Mouse (Mus musculus) forebrain, postnatal 0 days (tissue): ENCODE measurements around the gene Srsf2. TPM values are rescaled to one million over a fixed set of nuclear protein-coding genes. Genes with fewer than 3 reads are reported as not detected.

Experiments used
- ATAC-seq: fragments of 200-750 bp; cut with Nextera tagmentation; 2 replicates; pipeline ENCODE4 v1.8.0; 2017; ENCODE audit warnings: mild to moderate bottlenecking, moderate library complexity
- DNase-seq: peaks from one replicate; pipeline ENCODE4 v3.0.0-alpha.2; 2015
- H3K27ac ChIP-seq: fragments of 300-500 bp; sonication (generic); 2 replicates; pipeline ENCODE4 v1.5.1; 2014; ENCODE audit warnings: low read depth, mild to moderate bottlenecking, antibody characterized with exemption, low read length, moderate library complexity, mixed read lengths
- H3K27me3 ChIP-seq: fragments of 300-500 bp; sonication (generic); 2 replicates; pipeline ENCODE4 v1.6.1; 2014; ENCODE audit warnings: mild to moderate bottlenecking, low read length, mixed read lengths; ENCODE audit not compliant: insufficient read depth
- H3K36me3 ChIP-seq: fragments of 300-500 bp; sonication (generic); 2 replicates; pipeline ENCODE4 v1.6.1; 2014; ENCODE audit warnings: mild to moderate bottlenecking, moderate library complexity; ENCODE audit not compliant: insufficient read depth
- H3K4me1 ChIP-seq: fragments of 300-500 bp; sonication (generic); 2 replicates; pipeline ENCODE4 v1.6.1; 2014; ENCODE audit warnings: antibody characterized with exemption; ENCODE audit not compliant: insufficient read depth
- H3K4me2 ChIP-seq: fragments of 300-500 bp; sonication (generic); 2 replicates; pipeline ENCODE4 v1.6.1; 2014; ENCODE audit warnings: low read depth, mild to moderate bottlenecking, moderate library complexity
- H3K4me3 ChIP-seq: fragments of 300-500 bp; sonication (generic); 2 replicates; pipeline ENCODE4 v1.5.1; 2014; ENCODE audit warnings: low read depth, low read length, mixed read lengths
- H3K9ac ChIP-seq: fragments of 300-500 bp; sonication (generic); 2 replicates; pipeline ENCODE4 v1.6.1; 2014; ENCODE audit warnings: mild to moderate bottlenecking
- H3K9me3 ChIP-seq: fragments of 300-500 bp; sonication (generic); 2 replicates; pipeline ENCODE4 v1.6.1; 2016; ENCODE audit warnings: low read length
- CTCF ChIP-seq: sonication (generic); IDR thresholded peaks from 2 replicates; pipeline ENCODE4 v1.5.1; 2016; ENCODE audit warnings: antibody characterized with exemption, control low read depth, low read depth
- WGBS: fragments of 180-500 bp; shearing (Covaris S2); extraction: QIAGEN DNeasy Blood & Tissue Kit; methylation state at CpG from one replicate; pipeline ENCODE4 v1.1.7; 2014; 5-methylcytosine and 5-hydroxymethylcytosine counted together
- polyA plus RNA-seq: library from polyadenylated mRNA; unstranded; fragments of >200 nt; fragmentation: Nextera tagmentation; extraction: Ambion mirVana; gene quantifications from 2 replicates; pipeline ENCODE4 v1.2.1, GENCODE M21; 2015
- total RNA-seq: library from RNA; depleted of rRNA; stranded (reverse); fragments of >200 nt; gene quantifications from 2 replicates; pipeline ENCODE4 v1.2.3, GENCODE M21; 2014

Srsf2 gene
- total and polyA plus RNA-seq, 2 experiments from 2014 or later, result 262 to 477 TPM

DNA sequence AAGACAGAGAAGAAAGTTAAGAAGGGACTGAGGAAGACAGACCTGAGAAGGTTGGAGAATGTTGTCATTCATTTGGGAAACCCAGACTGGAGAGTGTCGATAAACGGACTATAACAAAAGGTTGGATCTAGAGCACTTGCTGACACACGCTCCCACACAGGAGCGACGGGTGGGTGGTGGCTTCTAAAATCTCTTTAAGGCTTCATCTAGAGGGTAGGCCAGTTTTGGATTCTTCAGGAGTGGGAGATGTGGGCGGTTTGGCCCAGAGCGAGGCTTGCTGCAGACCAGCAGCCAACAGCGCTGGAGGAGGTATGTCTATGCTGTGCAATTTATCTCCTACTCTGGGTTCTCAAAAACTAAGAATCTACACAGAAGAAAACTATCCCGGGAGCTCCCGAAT lies 30.3 kb downstream of the Srsf2 start:
- Histone ChIP-seq H3K36me3 (no peaks in the 10 kb centered on the region), H3K4me1 (peaks cover 2% of the 10 kb centered on the region; the same call in 1 of the 2 replicates), H3K9me3 (no peaks in the 10 kb centered on the region), H3K4me2 (no peak overlapping the region), H3K9ac (no peak overlapping the region), H3K27ac (no peak overlapping the region), H3K27me3 (no peaks in the 10 kb centered on the region), H3K4me3 (no peak overlapping the region)
- 89% methylated on average over 10 of the region's 10 CpGs for WGBS
- DNase-seq (no peak), ATAC-seq (no peak)
- no peak for TF ChIP-seq CTCF

DNA sequence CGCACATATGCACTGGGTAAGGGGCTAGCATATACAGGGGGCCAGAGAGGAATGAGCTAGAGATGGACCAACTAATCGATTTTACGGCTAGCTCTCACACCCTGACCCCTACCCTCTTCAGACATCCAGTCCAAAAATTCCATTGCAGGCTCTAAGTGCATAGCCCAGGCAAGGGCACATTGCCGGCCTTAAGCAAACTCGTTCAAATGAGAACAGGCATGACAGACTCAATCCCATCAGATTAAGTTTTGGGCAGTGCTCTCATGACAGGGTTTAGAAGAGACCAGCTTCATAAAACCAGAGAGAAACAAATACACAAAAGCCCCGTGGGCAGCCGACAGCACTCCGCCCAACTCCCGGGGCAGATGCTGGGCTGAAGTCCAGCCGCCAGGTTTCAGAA lies 30.7 kb downstream of the Srsf2 start:
- no peak for TF ChIP-seq CTCF
- Histone ChIP-seq H3K36me3 (no peaks in the 10 kb centered on the region), H3K4me2 (no peak overlapping the region), H3K27ac (no peak overlapping the region), H3K9ac (no peak overlapping the region), H3K9me3 (no peaks in the 10 kb centered on the region), H3K4me1 (no peaks in the 10 kb centered on the region), H3K27me3 (no peaks in the 10 kb centered on the region), H3K4me3 (no peak overlapping the region)
- 68% methylated on average over 10 of the region's 10 CpGs for WGBS
- no peak for ATAC-seq
- DNase-seq, result no peak

DNA sequence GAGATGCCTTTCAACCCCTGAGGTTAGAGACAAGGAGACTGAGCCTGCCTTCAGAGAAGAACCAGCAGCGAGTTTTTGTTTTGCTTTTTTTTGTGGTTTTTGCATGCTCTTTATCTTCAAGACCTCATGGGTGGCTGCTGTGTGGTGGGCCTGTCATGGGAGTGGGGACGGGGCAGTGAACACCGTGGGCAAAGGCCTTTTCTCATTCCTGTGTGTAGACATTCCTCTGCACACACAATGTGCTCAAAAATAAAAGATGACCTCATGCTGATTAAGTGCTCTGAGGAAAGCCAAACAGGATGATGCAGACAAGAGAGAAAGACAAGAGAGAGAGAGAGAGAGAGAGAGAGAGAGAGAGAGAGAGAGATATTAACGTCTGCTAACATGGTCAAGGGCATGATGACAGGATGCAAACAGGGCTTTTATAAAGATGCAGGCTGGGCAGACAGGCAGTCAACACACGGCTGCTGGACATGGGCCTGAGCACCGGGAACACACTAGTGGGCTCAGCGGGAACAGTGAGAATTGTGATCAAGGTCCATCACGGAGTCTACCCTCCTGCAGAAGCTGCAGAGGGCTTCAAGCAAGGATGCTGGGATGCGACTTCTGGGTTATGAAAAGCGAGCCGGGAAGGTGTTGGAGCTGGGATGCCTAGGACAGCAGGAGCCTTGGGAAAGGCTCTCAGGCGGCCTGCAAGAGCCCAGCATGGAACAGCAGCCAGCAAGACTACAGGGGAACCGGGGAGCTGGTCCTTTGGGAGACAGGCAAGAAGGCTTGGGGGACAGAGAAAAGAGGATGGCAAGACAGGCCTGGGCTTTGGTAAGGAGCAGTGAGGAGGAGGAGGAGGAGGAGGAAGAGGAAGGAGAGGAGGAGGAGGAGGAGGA lies 31.6 kb downstream of the Srsf2 start:
- Histone ChIP-seq H3K9ac (no peak overlapping the region), H3K4me1 (no peaks in the 10 kb centered on the region), H3K36me3 (no peaks in the 10 kb centered on the region), H3K4me2 (no peak overlapping the region), H3K27me3 (no peaks in the 10 kb centered on the region), H3K4me3 (no peak overlapping the region), H3K9me3 (no peaks in the 10 kb centered on the region), H3K27ac (no peak overlapping the region)
- WGBS, result 48% methylated on average over 13 of the region's 13 CpGs
- TF ChIP-seq CTCF, result no peak
- no peak for DNase-seq
- no peak for ATAC-seq

DNA sequence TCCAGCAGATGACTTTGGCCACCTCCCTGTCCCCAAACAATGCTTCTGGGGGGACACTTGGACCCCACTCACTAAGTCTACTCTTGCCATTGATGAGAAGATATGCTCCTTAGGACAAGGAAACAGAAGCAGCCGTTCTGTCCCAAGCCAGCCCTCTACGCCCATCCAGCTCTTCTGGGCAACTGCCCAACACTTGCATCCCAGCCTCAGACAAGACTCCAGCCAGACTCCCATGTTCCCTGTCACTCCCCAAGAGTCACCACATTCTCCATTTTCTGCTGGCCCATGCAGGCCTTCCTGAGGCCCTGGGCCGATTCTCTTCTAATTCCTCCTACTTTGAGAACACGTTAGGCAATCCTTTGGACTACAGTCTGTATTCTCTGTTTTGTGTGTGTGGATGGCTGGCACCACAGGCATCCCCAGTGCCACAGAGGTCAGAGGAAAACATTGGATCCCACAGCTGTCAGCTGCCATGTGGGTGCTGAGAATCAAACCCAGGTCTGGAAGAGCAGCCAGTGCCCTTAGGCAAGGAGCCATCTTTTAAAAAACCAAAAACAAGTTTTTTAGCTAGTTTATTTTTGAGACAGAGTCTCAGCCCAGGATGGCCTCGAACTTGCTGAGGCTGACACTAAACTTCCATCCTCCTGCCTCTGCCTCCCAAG lies 32.8 kb downstream of the Srsf2 start:
- Histone ChIP-seq H3K27me3 (no peaks in the 10 kb centered on the region), H3K4me3 (no peak overlapping the region), H3K9me3 (no peaks in the 10 kb centered on the region), H3K36me3 (no peaks in the 10 kb centered on the region), H3K27ac (no peak overlapping the region), H3K9ac (no peak overlapping the region), H3K4me2 (no peak overlapping the region), H3K4me1 (no peaks in the 10 kb centered on the region)
- WGBS, result 75% methylated on average over 5 of the region's 5 CpGs
- DNase-seq (no peak), ATAC-seq (no peak)
- TF ChIP-seq CTCF, result no peak

DNA sequence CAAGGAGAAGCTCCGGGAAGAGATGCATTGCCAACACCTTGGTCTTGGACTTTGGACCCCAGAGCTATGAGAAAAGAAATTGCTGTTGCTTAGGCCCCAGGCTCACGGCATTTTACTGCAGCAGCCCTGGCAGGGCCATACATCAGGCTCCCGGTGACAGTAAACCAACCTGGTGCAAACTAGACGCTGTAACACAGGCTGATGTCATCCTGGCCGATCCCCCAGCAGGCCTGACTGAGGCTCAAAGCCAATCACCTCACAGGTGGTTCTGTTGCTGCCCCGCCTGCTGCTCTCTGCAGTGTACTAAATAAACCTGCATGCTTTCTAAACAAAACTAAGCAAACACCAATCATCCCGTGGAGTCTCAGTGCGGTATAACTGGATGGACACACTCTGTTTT lies 34.2 kb downstream of the Srsf2 start:
- H3K27ac ChIP-seq, result no peak overlapping the region
- no peak overlapping the region for H3K9ac ChIP-seq
- no peak overlapping the region for H3K4me2 ChIP-seq
- no peak overlapping the region for H3K4me3 ChIP-seq
- no peaks in the 10 kb centered on the region for H3K4me1 ChIP-seq
- ATAC-seq, result no peak
- TF ChIP-seq CTCF, result no peak
- no peaks in the 10 kb centered on the region for H3K9me3 ChIP-seq
- WGBS, result 66% methylated on average over 8 of the region's 8 CpGs
- no peaks in the 10 kb centered on the region for H3K27me3 ChIP-seq
- no peak for DNase-seq
- H3K36me3 ChIP-seq, result no peaks in the 10 kb centered on the region

DNA sequence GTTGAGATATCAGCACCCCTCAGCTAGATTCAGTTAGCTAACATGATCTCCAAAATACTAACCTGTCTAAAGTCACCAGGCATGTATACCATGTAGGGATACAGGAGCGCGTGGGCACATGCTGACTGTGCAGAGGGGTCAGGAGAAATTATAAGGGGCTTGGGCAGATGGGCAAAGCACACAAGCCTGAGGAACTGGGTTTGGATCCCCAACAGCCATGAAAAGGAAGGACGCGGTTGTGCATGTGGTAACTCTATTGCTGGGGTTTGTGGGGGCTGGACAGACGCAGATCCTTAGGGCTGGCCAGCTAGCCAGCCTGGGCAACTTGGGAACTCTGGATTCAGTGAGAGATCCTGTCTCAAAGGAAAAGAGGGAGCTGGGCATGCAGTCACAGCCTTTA lies 35.3 kb downstream of the Srsf2 start:
- WGBS, result 96% methylated on average over 5 of the region's 5 CpGs
- H3K4me1 ChIP-seq, result no peaks in the 10 kb centered on the region
- no peak for DNase-seq
- no peaks in the 10 kb centered on the region for H3K27me3 ChIP-seq
- H3K9me3 ChIP-seq, result no peaks in the 10 kb centered on the region
- H3K4me2 ChIP-seq, result no peak overlapping the region
- H3K27ac ChIP-seq, result no peak overlapping the region
- H3K4me3 ChIP-seq, result no peak overlapping the region
- ATAC-seq, result no peak
- no peak for TF ChIP-seq CTCF
- H3K36me3 ChIP-seq, result no peaks in the 10 kb centered on the region
- no peak overlapping the region for H3K9ac ChIP-seq

DNA sequence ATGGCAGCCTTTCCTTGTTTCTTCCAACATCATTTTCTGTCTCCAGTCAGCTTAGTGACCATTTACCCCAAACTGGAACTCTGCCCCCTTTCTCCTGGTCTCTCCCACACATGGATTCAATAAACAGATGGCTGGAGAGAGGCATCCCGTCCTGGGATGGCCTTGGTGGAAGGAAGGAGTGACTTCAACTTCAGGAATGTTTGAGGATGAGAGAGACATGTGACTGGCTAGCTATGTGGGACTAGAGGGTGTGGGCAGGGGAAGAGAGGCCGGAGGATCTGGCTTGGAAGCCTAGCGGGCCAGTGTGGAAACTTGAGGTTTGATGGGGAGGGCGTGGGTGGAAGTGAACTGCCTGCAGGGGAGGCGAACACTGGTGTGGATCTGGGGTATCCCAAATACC lies 36.1 kb downstream of the Srsf2 start:
- H3K9ac ChIP-seq, result no peak overlapping the region
- no peaks in the 10 kb centered on the region for H3K9me3 ChIP-seq
- H3K4me2 ChIP-seq, result no peak overlapping the region
- no peaks in the 10 kb centered on the region for H3K4me1 ChIP-seq
- no peak overlapping the region for H3K4me3 ChIP-seq
- TF ChIP-seq CTCF, result no peak
- no peak overlapping the region for H3K27ac ChIP-seq
- ATAC-seq (no peak), DNase-seq (no peak)
- no peaks in the 10 kb centered on the region for H3K27me3 ChIP-seq
- WGBS, result 89% methylated on average over 5 of the region's 5 CpGs
- H3K36me3 ChIP-seq, result no peaks in the 10 kb centered on the region
